Mouse (Mus musculus) liver, embryonic 11.5 days (tissue): ENCODE measurements at regions not wholly inside any gene's neighbourhood (a gene's known extent, or its start where the extent isn't known, plus 50 kb on each side); places are given as distances from the start of the nearest gene placed in this dataset.

Experiments used
- ATAC-seq: fragments of 200-750 bp; cut with Nextera tagmentation; replicated peaks from 2 replicates; pipeline ENCODE4 v1.8.0; 2017; ENCODE audit warnings: moderate number of reproducible peaks, mild to moderate bottlenecking, moderate TSS enrichment, moderate library complexity; ENCODE audit not compliant: low FRiP score
- DNase-seq: peaks from one replicate; pipeline ENCODE4 v3.0.0-alpha.2; 2017; ENCODE audit warnings: low spot score
- H3K27ac ChIP-seq: fragments of 300-500 bp; sonication (generic); 2 replicates; pipeline ENCODE4 v1.5.1; 2014; ENCODE audit warnings: mild to moderate bottlenecking, low read depth, low read length, control low read depth
- H3K27me3 ChIP-seq: fragments of 300-500 bp; sonication (generic); replicated peaks from 2 replicates; pipeline ENCODE4 v1.6.1; 2014; ENCODE audit warnings: low read length, mixed read lengths; ENCODE audit not compliant: control insufficient read depth, insufficient read depth
- H3K36me3 ChIP-seq: fragments of 300-500 bp; sonication (generic); 2 replicates; pipeline ENCODE4 v1.6.1; 2014; ENCODE audit warnings: mild to moderate bottlenecking, low read length, moderate library complexity, mixed read lengths; ENCODE audit not compliant: control insufficient read depth, insufficient read depth
- H3K4me1 ChIP-seq: fragments of 300-500 bp; sonication (generic); replicated peaks from 2 replicates; pipeline ENCODE4 v1.6.1; 2014; ENCODE audit warnings: low read length, mixed read lengths; ENCODE audit not compliant: control insufficient read depth, insufficient read depth
- H3K4me2 ChIP-seq: fragments of 300-500 bp; sonication (generic); 2 replicates; pipeline ENCODE4 v1.6.1; 2014; ENCODE audit warnings: mild to moderate bottlenecking, control low read depth, moderate library complexity
- H3K4me3 ChIP-seq: fragments of 300-500 bp; sonication (generic); 2 replicates; pipeline ENCODE4 v1.5.1; 2014; ENCODE audit warnings: low read depth, low read length, control low read depth
- H3K9ac ChIP-seq: fragments of 300-500 bp; sonication (generic); 2 replicates; pipeline ENCODE4 v1.6.1; 2014; ENCODE audit warnings: low read depth, low read length, control low read depth
- H3K9me3 ChIP-seq: fragments of 300-500 bp; sonication (generic); 2 replicates; pipeline ENCODE4 v1.6.1; 2016; ENCODE audit warnings: low read length, inconsistent platforms, mixed read lengths; ENCODE audit not compliant: control insufficient read depth
- WGBS: fragments of 180-500 bp; shearing (Covaris S2); extraction: QIAGEN DNeasy Blood & Tissue Kit; methylation state at CpG from one replicate; pipeline ENCODE4 v1.1.7; 2014; 5-methylcytosine and 5-hydroxymethylcytosine counted together

DNA sequence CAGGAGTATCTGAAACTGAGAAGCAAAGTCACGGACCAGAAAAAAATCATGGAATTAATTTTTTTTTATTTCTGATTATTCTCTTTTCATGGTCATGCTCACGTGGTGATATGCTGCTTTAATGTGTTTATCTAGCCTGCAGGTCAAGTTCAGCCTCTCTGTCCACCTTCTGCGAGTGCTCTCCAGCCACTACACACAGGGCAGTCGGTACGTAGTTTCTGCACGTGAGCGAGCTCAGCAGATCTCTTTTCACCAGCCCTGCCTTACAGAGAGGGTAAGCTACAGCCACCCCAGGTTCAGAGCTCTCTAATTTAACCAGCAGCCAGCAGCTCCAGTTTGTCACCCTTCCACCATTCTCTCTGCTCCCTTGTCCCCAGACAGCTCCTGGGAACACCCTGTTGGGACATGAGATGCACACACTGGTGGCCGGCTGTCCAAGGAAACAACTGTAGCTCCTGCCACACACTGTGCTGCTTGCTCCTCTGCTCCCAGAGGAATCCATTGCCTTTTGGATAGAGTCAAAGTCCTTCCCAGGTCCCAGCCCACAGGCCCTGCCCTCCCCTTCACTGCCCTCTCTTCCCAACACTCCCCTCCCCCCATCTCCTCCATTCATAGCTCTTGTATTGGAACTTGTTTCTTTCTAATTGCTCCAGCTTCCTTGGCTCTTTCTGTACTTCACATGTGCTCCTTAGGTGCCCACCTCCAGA lies 97.7 kb upstream of the Sall1 start:
- DNase-seq = peak; percentile 32
- no peaks in the 10 kb centered on the region for H3K9me3 ChIP-seq
- no peaks in the 10 kb centered on the region for H3K36me3 ChIP-seq
- no peak overlapping the region for H3K4me2 ChIP-seq
- H3K4me3 ChIP-seq = no peak overlapping the region
- H3K27me3 ChIP-seq = no peaks in the 10 kb centered on the region
- H3K4me1 ChIP-seq = no peaks in the 10 kb centered on the region
- WGBS = 65% methylated on average over 8 of the region's 8 CpGs
- H3K9ac ChIP-seq = no peak overlapping the region
- H3K27ac ChIP-seq = no peak overlapping the region
- ATAC-seq = peak; percentile 62; the same call in 1 of the 2 replicates

DNA sequence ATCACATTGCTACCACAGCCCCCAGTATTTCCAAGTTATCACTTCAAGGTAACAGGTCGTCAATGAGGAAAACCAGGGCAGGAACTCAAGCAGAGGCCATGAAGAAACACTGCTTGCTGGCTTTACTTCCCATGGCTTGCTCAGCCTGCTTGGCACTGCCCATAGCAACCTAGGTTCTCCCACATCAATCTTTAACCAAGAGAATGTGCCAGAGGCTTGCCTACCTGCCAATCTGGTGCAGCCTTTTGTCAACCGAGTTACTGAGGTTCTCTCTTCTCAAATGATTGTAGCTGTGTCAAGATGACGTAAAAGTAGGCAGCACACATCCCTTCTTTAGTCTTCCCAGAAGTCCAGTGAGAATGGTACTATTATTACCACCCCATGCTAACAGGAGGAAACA lies 95.9 kb upstream of the Sall1 start:
- no peaks in the 10 kb centered on the region for H3K9me3 ChIP-seq
- no peak overlapping the region for H3K4me2 ChIP-seq
- H3K27ac ChIP-seq = no peak overlapping the region
- no peaks in the 10 kb centered on the region for H3K36me3 ChIP-seq
- H3K4me1 ChIP-seq = no peaks in the 10 kb centered on the region
- H3K27me3 ChIP-seq = no peaks in the 10 kb centered on the region
- DNase-seq (no peak), ATAC-seq (no peak)
- 46% methylated on average over 3 of the region's 3 CpGs for WGBS
- H3K9ac ChIP-seq = no peak overlapping the region
- H3K4me3 ChIP-seq = no peak overlapping the region

DNA sequence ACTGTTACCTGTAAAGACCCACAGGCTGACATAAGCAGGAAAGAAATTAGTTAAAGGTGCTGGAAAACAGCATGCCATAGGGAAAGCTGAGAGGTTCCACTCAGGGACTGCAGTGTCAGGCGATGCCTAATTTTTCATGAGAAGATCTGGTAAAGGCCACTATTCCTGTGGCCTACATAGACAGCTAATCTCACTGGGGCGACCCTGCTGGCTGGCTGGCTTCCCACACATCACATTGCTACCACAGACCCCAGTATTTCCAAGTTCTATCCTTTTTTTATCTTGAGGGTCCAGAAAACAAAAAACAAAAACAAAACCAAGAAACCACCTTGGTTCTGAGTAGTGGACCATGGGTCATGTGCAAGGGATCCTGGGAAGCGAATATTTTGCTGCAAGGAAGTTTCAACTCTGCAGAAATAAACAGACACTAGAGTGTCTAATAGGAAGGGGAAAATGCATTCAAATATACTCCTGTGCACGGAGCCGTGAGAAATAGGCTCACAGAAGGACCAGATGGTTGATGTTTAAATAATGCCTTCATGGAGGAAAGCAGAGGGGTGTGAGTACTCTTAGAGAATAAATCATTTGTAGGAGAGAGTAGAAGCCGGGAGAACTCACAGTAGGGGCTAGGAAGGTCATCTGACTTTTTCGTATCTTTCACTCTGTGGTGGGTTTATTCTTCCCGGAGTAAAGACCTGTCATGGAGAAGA lies 94.6 kb upstream of the Sall1 start:
- Histone ChIP-seq H3K4me2 (no peak overlapping the region), H3K4me3 (no peak overlapping the region), H3K4me1 (no peaks in the 10 kb centered on the region), H3K9me3 (no peaks in the 10 kb centered on the region), H3K9ac (no peak overlapping the region), H3K36me3 (no peaks in the 10 kb centered on the region), H3K27ac (no peak overlapping the region), H3K27me3 (no peaks in the 10 kb centered on the region)
- no peak for DNase-seq
- no peak for ATAC-seq
- WGBS = 77% methylated on average over 8 of the region's 8 CpGs

DNA sequence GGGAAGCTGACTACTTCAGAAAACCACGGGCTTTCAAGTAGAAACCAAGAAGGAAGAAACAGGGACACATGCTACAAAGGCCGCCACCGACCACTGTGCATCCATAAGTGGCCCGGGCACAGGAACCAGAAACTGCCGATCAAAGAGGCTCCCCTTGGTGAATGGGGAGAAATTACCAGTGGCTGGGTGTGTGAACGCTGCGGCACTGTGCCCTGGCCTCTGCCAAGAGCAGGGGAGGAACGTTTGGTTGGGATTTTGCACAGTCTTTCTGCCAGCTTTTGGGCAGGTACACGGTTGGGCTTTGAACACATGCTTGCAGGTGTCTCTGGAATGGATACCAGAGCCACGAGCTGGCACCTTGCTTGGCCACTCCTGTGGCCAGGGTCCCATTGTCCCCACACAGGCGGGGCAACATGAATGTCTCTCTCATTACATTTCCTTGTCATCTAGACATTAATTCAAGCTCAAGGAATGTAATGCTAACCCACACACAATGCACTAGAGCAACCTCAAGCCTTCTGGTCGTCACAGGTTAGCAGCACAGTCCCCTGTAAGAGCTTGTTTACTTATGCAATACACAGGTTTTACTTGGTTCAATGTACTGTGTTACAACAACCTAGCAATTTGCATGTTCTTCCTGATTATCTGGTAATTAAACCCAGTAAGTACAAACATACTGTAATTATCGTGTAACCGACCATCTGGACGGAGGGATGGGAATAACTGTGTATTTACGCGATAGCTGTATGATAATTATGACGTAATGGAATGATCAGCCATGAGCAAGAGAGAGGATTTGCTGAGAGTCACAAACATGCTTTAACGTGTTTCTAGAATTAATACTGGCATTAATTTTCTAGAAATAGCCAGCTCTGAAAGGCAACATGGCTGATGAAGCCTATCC lies 90.9 kb upstream of the Sall1 start:
- Histone ChIP-seq H3K27ac (no peak overlapping the region), H3K4me2 (no peak overlapping the region), H3K4me3 (no peak overlapping the region), H3K4me1 (no peaks in the 10 kb centered on the region), H3K36me3 (no peaks in the 10 kb centered on the region), H3K9me3 (no peaks in the 10 kb centered on the region), H3K9ac (no peak overlapping the region), H3K27me3 (no peaks in the 10 kb centered on the region)
- ATAC-seq (no peak), DNase-seq (no peak)
- WGBS = 73% methylated on average over 19 of the region's 19 CpGs

DNA sequence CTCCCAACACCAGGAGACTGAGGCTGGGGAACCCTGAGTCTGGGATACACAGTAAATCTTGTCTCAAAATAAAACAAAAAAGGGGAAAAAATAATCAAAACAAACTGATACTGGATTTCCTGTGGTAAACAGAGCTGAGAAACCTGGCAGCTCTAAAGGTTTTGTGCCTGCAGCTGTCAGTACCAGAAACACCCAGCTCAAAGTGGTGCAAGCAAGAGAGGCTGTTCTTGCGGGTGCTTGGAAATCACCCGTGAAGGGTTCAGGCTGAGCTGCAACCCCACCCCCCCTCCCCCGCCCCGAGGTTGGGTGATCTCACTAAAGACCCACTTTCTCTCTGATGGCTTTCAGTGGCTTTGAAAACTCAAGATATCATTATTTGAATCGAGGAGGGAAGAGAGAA lies 90.1 kb upstream of the Sall1 start:
- Histone ChIP-seq H3K4me2 (no peak overlapping the region), H3K4me3 (no peak overlapping the region), H3K36me3 (no peaks in the 10 kb centered on the region), H3K4me1 (no peaks in the 10 kb centered on the region), H3K9ac (no peak overlapping the region), H3K27me3 (no peaks in the 10 kb centered on the region), H3K9me3 (no peaks in the 10 kb centered on the region), H3K27ac (no peak overlapping the region)
- no peak for ATAC-seq
- DNase-seq = no peak
- WGBS = 43% methylated on average over 5 of the region's 5 CpGs

DNA sequence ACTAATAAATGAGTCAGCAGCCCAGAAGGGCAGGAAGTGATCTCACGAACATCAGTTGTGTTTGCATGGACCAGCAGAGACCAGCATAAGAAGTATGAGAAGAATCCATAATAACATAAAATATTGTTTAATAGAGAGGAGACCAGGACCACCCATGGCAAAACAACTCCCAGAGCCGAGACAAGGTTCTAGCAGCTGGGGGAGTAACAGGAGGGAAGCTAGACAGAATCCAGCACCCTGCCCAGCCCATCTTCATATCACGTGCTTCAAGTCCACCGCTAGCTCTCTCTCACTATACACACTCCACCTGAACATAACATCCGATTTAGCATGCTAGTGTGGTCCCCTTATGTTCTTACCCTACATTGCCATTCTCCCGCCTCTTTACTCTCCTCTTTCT lies 77.1 kb upstream of the Sall1 start:
- Histone ChIP-seq H3K4me2 (no peak overlapping the region), H3K27ac (no peak overlapping the region), H3K4me1 (no peaks in the 10 kb centered on the region), H3K4me3 (no peak overlapping the region), H3K9me3 (no peaks in the 10 kb centered on the region), H3K27me3 (no peaks in the 10 kb centered on the region), H3K9ac (no peak overlapping the region), H3K36me3 (no peaks in the 10 kb centered on the region)
- DNase-seq (no peak), ATAC-seq (no peak)
- WGBS = 76% methylated on average over 6 of the region's 6 CpGs

DNA sequence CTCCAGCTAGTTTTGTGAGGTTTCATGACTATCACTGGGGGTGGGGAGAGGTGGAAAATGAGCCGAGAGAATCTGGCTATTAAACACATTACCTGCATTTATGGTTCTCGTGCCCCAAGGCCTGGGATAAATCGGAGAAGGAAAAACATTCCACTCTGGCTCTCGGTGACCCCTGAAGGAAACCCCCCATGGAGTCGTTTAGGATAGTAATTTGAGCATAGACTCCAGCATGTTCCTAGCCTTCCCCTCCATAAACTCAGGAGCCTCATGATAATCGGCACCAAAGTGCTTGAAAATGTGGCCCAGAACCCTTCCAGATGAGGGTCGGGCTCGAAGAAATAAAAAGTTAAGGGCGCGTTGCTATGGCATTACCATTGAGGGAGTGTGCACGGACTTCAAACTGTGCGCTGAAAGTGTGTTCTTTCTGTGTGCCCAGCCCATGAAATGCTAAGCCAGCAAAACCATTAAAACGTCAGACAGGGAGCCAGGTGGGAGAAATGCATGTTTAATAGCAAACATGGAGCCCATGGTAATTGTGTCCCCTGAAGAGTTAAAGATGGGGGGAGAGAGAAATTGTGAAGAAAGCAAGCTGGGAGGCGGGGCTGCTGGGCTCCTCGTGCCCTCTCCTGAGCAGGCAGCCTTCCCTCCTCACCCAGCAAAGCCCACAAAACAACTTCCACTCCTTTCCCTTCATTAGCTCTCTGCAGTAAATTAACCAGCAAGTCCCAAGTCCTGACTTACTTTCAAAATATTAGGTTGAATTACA lies 64.1 kb upstream of the Sall1 start:
- Histone ChIP-seq H3K4me3 (no peak overlapping the region), H3K27ac (no peak overlapping the region), H3K9ac (no peak overlapping the region), H3K9me3 (no peaks in the 10 kb centered on the region), H3K27me3 (no peaks in the 10 kb centered on the region), H3K36me3 (no peaks in the 10 kb centered on the region), H3K4me2 (no peak overlapping the region), H3K4me1 (no peaks in the 10 kb centered on the region)
- 68% methylated on average over 15 of the region's 15 CpGs for WGBS
- DNase-seq = no peak
- no peak for ATAC-seq

DNA sequence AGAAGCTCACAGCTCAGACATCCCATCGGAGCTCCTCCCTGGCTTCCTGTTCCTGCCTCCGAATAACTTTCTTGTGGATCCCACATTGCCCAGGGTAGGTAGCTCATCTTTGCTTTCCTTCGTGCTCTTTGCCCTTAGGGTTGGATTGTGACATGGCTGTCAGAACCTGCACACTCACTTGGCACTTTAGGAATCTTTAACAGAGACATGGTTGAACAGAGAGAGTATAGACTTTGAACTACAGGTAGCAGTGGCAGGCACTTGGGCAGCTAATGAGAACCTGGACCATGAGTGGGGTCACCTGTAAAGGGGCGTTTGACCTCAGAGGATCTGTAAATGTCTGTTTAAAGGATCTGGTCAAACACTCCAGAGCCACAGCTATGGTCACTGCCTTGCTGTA lies 62.4 kb upstream of the Sall1 start:
- DNase-seq (no peak), ATAC-seq (no peak)
- Histone ChIP-seq H3K27me3 (no peaks in the 10 kb centered on the region), H3K4me2 (no peak overlapping the region), H3K9me3 (no peaks in the 10 kb centered on the region), H3K4me3 (no peak overlapping the region), H3K4me1 (no peaks in the 10 kb centered on the region), H3K9ac (no peak overlapping the region), H3K27ac (no peak overlapping the region), H3K36me3 (no peaks in the 10 kb centered on the region)
- 82% methylated on average over 4 of the region's 4 CpGs for WGBS
